Mouse (Mus musculus): ENCODE measurements around the gene Ngf. TPM values are rescaled to one million over a fixed set of nuclear protein-coding genes. Genes with fewer than 3 reads are reported as not detected.

The Ngf gene
- total RNA-seq (2021) = 1 to 10 TPM; 1.3 to 1.8 TPM
- long read RNA-seq, experiment 1 = 0 reads
- long read RNA-seq, experiment 2 = 0 reads

DNA sequence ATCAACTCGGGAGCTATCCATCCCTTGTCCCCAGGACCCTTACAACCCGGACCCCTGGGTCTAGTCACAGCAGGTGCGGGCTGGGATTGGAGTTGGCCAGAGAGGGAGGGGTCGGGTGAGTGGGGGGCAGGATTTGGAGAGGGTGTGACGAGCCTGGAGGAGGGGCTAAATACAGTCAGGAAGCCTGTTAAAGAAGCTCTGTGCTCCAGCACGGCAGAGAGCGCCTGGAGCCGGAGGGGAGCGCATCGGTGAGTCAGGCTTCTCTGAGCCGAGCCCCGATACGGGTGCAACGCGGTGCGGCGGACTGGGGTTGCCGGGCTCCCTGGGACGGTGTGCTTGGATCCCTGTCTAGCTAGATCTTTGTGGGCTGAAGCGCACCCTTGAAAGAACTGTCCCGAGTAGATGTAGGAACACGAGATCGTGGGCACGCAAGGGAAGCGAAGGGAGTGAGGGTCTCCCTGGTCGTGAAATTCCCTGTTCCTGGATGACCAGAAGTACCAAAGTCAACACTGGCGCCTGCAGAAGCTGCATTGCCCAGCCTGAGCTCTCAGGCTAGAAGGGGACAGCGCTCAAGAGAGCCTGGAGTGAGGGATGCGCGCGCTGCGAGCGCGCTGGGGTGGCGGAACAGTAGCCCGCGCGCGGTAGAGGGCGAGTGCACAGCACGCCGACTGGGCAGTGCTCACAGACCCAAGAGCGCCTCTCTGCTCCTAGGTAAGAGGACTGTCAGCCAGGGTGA is at the start of gene Ngf:
TSS of gene Ngf (plus strand) at position 207 of the 736 bp plus-strand sequence.
- peak; percentile 32 for DNase-seq

DNA sequence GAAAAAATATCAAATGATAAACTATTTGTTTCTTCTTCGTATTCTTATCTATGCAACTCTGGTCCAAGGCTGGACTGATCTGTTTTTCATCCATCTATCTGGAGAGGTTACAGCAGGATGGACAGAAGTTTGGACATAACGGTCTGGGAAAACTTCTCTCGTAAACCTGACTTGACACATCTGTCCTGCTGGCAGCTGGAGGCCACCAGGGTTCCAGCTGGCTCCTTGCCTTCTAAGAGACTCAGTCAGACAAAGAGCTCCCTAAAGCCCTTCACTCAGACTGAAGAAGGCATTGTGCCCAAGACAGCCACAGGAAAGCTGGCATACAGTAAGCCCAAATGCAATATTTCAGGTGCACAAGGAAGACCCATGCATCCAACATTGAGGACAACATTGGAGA is 24.2 kb upstream of the Ngf start:
- DNase-seq = peak; percentile 27

DNA sequence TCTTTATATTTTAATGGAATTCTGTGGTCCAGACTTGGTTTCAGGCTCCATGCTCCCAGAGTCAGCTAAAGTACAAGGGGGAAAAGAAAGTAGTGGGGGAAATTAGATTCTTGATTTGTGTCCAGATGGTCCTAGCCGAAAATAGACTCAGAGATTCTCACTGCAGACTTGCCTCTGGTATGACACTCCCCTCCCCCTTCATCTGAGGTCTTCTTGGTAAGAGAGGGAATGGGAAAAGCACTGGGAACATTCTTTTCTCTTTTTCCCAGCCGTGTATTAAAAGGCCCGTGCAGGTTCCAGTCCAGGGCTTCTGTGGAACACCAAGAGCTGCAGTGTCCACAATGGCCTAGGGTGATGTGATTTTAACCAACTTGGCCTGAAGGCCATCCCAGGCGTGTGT is 23.0 kb upstream of the Ngf start:
- no peak for DNase-seq

DNA sequence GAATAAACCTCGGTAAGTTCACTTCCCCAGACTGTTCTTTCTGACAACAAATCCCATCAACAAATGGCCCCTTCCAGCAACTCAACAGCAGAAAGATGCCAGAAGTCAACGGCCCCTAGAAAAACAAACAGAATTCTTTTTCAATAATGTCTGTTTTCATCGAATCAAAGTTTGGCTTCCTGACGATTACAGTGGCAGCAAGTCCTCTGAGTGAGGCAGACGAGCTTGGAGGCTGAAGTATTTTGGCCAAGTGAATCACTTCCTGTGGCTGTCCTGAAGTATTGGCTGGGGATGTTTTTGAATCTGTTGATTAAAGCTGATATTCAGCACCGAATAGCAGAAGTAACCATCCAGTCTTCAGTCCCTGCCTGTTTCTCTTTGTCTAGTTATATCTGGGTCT is 15.2 kb upstream of the Ngf start:
- no peak for DNase-seq

DNA sequence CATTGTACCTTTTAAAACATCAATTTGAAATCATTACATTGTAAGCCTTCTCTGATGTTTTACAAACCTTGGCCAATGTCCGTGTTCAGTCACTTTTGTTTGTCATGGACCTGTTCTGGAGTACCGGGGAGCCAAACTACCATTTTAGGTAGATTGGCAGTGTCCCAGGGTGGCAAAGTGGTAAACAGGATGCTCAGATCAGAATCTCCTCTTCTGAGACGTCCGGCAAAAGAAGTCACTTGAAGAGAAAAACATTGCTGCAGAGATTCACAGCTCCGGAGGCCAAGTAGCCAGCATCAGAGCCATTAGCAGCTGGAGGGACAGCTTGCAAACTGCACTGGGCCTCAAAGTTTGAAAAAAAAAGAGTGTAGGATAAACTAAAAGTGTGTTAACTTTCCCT is 9.2 kb upstream of the Ngf start:
- no peak for DNase-seq

DNA sequence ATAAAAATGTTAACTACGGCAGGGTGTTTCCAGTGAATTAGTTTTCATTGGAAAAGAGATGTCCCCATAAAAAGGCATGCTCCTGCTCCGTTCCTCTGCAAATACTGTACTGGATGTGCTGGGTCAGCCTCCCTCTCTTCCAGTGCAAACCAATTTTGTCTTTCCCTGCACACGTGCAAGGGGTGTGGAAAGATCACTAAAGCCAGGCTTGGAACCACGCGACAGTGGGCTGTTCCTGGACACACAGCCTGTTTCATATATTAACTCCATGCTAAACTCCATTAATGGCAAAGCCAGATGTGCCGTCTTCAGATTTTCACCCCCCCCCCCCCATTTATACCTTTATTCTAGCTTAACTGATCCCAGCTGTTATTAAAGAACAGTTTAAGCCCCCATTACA is 8.7 kb upstream of the Ngf start:
- DNase-seq = no peak

DNA sequence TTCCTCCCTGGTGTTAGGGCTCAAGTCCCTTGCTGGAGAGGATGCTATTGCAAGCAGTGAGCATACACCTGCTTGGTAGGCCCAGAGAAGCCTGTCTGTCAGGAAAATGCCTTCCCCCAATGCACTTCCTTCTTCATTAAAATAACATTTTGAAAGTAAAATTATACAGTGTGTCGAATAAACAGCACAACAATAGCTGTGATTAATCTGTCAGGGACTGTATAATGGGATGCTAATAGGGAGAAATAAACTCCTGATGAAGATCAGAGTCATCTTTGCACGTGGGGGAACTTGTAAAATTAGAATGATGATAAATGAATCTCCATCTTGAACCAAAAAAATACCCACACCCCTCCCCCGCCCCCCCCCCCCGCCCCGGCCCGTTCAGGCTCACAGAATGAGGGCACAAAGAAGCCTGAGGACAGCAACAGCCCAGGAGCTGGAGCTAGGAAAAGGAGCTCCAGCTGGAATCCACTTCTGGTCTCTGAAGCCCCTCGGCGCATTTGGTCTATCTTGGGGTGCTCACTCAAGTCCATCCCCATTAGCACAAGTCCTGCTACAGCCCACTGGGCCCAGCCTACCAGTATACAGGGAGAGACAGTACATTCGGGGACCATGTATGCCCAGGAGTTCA is 6.9 kb upstream of the Ngf start:
- no peak for DNase-seq

DNA sequence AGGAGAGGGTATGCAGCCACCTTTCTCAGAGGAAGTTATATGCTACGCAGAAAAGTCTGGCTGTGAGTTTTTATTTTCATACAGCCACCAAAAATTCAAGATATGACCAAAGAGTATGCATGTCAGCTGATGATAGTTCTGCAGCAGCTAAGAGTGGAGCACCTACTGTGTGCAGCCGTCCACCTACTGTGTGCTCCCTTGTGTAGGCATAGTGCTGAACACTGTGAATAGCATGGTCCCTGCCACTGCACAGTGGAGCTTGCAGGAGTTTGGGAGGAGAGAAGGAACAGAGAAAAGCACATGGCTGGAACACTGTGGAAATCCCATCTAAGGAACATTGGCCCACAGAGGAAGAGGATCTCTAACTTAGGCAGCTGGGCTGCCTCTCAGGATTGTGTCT is 6.4 kb upstream of the Ngf start:
- DNase-seq = no peak

DNA sequence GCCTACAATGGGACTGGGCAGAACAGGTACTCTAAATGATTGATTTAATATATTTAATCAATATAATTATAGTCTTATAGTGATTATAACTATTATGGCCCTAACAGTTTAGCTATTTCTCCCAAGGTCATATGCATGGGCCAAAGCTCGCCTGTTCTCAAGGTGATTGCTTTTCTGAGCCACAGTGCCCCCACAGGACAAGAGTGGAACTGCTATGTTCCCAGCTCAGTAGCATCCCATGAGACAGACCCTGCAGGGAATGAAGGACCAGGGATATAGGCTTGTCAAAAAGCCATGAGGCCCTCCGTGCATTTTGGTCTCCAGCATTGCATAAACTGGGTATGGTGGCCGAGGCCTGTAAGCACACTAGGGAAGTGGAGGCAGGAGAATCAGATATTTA is 3.1 kb upstream of the Ngf start:
- peak; percentile 53 for DNase-seq

DNA sequence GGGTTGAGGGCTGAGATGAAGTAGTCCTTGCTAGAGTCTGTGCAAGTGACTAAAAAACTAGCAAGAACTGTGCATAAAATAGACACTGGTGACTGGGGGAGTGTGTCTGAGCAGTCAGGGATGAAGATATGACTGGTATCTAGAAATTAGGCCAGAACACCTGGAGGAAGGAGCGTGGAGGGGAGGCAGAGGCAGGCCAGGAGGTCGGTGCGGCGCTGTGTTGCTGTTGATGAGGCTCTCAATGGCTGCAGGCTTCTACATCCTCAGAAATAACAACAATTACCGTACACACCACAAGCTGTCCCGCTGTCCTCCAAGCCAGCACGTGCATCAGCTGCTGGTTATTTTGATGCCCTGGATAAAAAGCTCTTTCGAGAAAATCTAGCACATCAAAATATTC is 2.6 kb upstream of the Ngf start:
- no peak for DNase-seq

DNA sequence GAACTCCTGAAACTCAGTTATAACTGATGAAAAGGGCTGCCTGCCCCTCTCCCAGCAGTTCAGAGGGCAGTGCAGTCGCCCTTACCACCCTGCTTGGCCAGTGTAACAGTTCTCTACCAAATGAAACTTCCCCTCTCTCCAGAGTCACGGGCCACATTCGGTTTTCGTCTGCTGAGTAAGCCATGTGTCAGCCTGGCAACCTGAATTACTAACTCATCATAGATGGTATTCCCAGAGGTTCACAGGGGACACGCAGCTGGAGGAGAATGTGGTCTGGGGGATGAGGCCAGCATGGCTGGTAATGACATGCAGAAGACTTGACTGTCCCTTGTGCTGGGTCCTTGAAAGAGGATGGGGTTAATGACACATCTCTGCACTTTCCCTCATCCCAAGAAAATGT is 1.5 kb downstream of the Ngf start:
- DNase-seq = no peak

DNA sequence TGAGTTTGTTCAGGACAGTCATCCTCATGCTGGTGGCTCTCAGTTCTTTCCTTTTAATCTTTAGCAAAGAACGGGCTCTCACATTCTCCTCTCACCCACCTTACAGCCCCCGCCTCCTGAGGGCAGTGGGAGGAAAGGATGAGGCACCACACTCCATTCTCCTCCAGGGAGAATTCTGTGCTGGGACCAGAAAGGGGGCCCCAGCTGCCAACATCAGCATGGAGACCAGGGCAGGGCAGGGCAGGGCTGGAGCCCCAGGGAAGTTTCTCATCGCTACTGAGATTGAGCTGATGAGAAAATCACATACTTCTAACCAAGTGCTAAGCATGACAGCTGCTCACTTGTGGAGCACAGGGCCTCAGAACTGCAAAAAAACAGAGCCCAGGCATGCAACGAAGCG is 2.1 kb downstream of the Ngf start:
- no peak for DNase-seq

DNA sequence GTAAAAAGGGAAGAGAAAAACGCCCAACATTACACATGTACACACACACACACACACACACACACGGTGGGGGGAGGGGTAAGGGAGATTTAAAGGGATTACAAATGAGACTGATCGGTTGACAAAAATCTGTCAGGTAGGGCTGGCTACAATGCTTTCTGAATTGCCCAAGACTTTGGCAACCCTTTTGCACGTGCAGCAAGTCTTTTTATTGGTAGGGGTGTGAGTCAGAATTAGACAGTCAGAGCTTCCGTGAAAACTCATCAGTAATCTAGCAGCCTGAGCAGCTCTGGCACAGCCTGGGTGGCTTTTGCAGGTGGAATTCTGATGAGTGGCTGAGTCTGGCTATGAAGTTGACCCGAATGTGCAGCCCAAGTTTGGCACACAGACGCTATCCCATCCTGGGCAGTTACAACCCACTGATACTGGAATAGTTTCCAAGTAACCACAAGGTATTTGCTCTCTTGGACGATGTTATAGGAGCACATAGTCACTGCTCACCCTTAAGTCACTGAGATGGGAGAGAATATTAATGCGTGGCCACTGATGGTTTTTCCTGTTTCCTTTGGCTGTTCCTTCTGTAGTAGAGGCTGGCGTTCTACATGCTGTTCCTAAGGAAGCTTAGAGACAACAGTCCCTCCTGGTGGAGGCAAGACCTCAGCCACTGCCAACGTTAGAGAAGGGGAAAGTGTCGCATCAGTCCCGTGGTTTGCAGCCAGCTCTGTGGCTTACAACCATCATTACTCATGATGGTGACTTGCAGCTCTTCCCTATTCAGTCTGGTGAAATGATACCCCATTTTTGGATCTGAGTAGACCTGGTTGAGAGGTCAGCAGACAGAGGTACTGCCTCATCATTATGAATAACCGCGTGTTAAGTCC is 4.8 kb downstream of the Ngf start:
- DNase-seq = no peak

DNA sequence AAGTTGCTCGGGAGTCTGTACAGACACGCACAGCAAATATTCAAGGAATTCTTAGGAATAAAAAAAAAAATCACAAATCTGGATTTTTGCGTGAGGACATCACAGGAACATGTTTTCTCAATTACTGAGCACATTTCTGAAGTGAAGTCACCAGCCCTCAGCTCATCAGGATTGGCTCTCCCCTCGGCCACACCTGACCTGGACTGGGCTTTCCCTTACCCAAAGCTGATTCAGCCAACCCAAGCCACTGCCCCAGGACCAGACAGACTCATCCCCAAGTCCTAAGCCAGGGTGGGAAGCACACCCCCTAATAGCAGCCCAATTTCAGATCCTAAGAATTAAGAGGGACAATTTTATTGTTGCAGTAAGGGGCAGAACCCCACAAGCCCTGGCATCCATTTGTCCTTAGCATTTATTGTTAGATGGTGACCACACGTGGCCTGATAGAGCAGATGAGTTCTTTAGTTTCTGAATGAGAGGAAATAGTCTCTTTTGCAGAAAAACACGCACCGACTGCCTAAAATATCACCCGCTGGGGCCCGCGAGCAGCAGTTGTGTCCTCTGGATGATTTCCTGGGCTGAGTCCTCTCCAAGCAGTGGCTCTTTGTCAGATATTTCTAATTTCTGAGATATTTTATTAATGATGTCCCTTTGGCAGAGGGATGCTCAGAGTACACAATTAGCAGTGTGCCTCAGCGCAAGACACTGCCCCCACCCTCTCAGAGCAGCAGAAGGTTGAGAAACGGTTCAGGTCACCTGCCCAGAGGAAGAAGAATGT is 8.4 kb downstream of the Ngf start:
- DNase-seq = no peak

DNA sequence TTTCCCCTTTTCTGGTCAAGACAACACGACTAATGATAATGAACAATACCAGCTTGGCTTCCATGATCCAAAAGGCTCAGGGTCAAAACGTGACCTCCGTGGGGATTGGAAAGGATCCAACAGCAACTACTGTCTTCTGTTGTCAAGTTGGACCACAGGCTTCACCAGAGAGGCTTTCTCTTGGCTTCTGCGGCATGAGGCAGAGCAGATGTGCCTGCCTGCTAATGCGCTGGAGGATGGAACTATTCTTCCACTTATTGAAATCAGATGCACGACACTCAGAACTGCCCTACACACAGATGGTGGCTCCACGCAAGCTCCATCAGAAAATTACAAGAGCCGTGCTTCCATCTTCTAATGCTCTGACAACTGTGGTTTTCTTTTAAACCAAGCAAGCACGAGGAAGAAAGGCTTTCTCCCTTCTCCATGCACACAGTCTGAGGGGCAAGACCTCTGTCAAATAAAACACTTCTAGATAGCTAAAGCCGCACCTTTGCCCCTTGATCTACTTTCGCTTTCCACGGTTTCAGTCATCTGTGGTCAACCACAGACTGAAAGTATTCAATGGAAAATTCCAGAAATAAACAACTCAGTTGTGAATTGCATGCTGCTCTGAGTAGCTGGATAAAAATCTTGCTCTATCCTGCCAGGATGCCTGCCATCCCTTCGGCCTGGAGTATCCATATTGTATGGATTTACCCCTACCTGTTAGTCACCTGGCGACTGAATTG is 20.8 kb downstream of the Ngf start:
- no peak for DNase-seq

DNA sequence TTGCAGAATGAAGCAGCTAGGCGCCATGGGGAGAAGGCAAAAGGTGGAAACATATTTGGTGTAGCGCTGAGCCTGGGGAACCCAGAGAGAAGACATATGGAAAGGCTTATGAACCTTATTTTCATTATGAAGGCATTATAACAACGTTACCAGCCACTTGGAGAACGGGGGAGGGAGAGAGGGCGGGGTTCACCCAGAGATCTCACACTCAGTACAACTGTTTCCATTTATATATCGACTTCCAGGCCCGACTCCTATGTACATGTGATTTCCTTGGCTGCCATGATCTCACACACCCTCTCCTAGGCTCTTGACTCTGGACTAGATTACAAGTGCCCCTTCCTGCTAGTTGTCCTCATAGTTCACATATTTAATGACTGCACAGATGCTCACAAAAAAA is 28.4 kb downstream of the Ngf start:
- DNase-seq = no peak

DNA sequence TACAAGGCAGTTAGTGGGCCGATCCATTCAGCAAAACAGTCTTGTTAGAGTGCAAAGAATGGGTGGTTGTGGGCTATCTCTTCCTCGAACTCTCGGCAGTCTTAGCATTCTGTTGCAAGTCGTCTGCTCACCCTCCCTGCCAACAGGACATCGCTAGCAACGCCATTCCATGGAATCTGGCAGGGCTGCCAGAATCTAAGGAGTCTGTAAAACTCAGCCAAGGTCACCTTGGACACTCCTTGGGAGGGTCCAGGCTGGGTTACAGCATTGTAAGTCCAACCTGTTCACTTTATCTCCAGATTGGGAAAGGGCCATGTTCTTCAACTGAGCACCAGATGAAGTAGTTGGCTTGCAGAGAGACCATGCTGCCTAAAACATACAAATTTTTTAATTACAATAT is 29.2 kb downstream of the Ngf start:
- no peak for DNase-seq

DNA sequence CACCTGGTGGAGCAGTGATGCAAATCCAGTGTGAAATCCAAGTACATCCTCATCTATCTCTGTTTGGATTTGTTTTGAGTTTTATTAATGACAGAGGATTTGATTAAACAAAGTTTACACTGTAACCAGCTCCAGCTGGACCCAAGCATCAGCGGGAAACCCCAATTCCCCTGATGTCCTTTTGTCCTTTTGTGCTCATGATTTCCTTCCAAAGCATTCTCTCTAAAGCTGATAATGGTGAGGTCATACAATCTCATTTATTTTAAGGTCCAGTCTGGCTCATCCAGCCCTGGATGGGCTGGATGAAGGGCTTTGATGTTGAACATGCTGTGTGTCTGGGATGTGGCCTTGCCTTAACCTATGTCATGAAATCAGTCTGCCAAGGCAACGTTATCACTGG is 30.3 kb downstream of the Ngf start:
- no peak for DNase-seq

DNA sequence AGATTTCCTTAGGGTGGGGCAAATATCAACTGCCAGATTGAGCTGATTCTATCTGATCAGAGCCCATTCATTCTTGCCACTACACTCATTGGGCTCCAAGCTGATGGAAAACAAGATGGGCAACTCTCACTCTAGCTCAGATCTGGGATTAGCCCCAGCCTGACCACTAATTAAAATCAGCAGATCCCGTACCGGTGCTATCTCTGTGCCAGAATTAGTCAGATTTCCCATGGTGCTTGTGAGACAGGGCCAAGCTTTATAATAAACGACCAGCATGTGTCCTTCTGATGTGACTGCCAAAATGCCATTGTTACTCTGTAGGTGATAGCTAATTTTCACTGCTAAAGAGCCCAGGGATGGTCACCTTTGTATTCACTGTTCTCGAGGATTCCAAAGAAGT is 31.5 kb downstream of the Ngf start:
- no peak for DNase-seq

DNA sequence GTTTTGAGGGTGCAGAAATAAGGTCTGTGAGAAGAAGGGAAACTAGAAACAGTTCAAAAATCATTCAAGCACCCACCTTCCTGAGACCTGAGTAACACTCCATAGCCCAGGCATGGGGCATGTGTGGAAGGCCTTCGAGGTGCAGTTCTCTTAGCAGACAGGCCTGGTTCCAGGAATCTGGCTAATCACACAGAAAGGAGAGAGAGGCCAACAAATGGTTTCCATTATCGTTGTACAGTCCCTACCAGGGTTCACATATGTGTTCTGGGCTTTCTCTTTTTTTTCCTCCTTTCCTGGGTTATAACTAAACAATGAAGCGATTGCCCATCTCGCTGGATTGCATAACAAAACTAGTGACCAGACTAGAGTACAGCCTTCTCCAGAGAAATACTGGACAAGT is 35.4 kb downstream of the Ngf start:
- no peak for DNase-seq

DNA sequence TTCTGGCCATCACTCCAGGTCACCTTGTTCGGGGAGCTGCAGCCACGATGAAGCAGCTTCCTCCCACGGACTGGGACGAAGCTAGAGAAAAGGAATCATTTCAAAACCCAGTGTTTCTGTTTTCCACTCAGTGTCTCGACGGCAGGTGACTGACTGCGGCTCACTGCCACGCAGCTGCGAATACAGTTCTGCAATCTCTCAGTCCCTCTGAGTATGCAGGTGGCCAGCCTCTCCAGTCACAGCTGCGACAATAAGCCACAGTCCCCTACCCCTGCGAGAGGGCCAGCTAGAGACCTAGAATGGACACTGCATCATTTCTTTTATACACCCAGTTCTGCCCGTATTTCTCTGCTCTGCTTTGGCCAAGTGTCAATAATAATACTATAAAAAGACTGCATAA is 36.3 kb downstream of the Ngf start:
- no peak for DNase-seq

Measured in gastrocnemius, postnatal 10 days (tissue).